Mouse (Mus musculus): Measurements from ENCODE around the gene Mthfd1l. TPM values are rescaled to one million over a fixed set of nuclear protein-coding genes. Genes with fewer than 3 reads are reported as not detected.
"Not testable (repeated sequence)": the region's sequence is repeated elsewhere in the genome, so short reads cannot be mapped to it uniquely, and the experiment has no call there.

The Mthfd1l gene
- polyA plus RNA-seq, 1 experiment from 2014 or later: 18.4 TPM

DNA sequence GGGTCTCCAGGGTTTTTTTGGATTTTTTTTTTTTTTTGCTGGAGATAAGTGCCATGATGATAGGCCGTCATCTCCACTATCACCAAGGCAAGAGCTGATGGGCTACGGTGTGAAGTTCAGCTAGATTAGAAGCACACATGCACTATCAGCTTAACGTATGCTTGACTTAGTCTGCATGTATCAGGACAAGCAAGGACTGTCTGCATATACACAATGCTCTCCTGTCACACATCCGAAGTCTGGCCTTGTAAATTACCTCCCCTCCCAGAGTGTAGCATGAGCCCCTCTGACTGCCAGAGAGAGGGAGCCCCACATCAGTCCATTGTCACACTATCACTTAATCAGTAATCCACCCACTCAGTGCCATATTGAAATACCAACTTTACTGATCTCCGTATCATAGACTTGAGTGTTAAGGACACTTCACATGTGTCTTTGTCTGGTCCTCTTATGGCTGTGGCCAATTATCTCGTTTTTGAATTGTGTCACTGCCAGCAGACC is 99.0 kb downstream of the Mthfd1l start:
- Histone ChIP-seq H3K9ac (no peak overlapping the region), H3K27me3 (no peaks in the 10 kb centered on the region), H3K4me3 (replicated peaks) (no peak overlapping the region), H3K36me3 (no peaks in the 10 kb centered on the region), H3K4me1 (0 out of 2 replicates have a peak, but pooled peaks cover 3% of the 10 kb centered on the region), H3K9me3 (replicated peaks) (no peaks in the 10 kb centered on the region), H3K27ac (no peak overlapping the region), H3K4me2 (no peak overlapping the region)
- ATAC-seq (replicated peaks; ENCODE audit: low FRiP score): no peak
- WGBS: 87% methylated on average over 6 of the region's 6 CpGs

DNA sequence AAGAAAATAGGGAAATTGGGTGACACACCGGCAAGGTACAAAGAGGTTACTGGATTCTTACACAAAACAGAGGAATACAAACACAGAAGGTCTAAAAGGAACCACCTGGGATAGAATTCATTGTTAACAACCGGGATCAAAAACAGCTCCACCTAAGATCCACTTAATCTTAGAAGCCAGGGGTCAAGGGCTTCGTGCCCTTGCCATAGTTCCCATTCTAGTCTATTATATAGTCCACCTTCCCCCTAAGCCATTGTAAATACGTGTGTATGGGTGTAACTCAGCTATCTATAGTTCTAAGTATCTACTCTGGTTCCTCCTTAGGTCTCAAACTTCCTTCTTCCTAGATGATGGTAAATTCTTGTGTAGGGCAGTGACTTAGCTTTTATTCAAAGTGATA is 99.6 kb downstream of the Mthfd1l start:
- H3K4me3 ChIP-seq (replicated peaks); H3K27me3 ChIP-seq; H3K4me2 ChIP-seq; ATAC-seq (replicated peaks; ENCODE audit: low FRiP score); H3K4me1 ChIP-seq; H3K36me3 ChIP-seq; H3K9me3 ChIP-seq (replicated peaks); H3K27ac ChIP-seq; H3K9ac ChIP-seq: not testable (repeated sequence)
- 85% methylated on average over 4 of the region's 4 CpGs for WGBS

- Histone ChIP-seq H3K36me3 (0 out of 2 replicates have a peak, but pooled peaks cover under 1% of the 10 kb centered on the region), H3K4me3 (replicated peaks) (no peak overlapping the region), H3K4me2 (no peak overlapping the region), H3K27me3 (no peaks in the 10 kb centered on the region), H3K9me3 (replicated peaks) (no peaks in the 10 kb centered on the region), H3K4me1 (peaks cover 43% of the 10 kb centered on the region), H3K9ac (no peak overlapping the region), H3K27ac (peak overlapping the region; percentile 88)
- ATAC-seq (replicated peaks; ENCODE audit: low FRiP score): no peak
- WGBS: 66% methylated on average over 9 of the region's 9 CpGs
Observed at GRCm38 (mm10) chr10:4078220-4078840, 105.4 kb downstream of the Mthfd1l start.

GRCm38 (mm10) chr10:4078979-4079630 is 106.2 kb downstream of the Mthfd1l start:
- Histone ChIP-seq H3K27me3 (no peaks in the 10 kb centered on the region), H3K4me2 (no peak overlapping the region), H3K9ac (no peak overlapping the region), H3K9me3 (replicated peaks) (no peaks in the 10 kb centered on the region), H3K36me3 (peaks cover 8% of the 10 kb centered on the region), H3K4me1 (peaks cover 43% of the 10 kb centered on the region), H3K4me3 (replicated peaks) (no peak overlapping the region), H3K27ac (peak overlapping the region; percentile 88)
- peak; percentile 63; the same call in 1 of the 2 replicates for ATAC-seq (replicated peaks; ENCODE audit: low FRiP score)
- WGBS: 36% methylated on average over 8 of the region's 8 CpGs

- H3K36me3 ChIP-seq: peaks cover 14% of the 10 kb centered on the region
- peak; percentile 52 for ATAC-seq (replicated peaks; ENCODE audit: low FRiP score)
- H3K27ac ChIP-seq: peak overlapping the region; percentile 88
- peak overlapping the region; percentile 35 for H3K4me2 ChIP-seq
- no peak overlapping the region for H3K9ac ChIP-seq
- H3K9me3 ChIP-seq (replicated peaks): no peaks in the 10 kb centered on the region
- H3K4me1 ChIP-seq: peaks cover 43% of the 10 kb centered on the region
- no peak overlapping the region for H3K4me3 ChIP-seq (replicated peaks)
- no peaks in the 10 kb centered on the region for H3K27me3 ChIP-seq
- WGBS: 53% methylated on average over 15 of the region's 15 CpGs
Observed at GRCm38 (mm10) chr10:4079643-4080244, 106.8 kb downstream of the Mthfd1l start.

DNA sequence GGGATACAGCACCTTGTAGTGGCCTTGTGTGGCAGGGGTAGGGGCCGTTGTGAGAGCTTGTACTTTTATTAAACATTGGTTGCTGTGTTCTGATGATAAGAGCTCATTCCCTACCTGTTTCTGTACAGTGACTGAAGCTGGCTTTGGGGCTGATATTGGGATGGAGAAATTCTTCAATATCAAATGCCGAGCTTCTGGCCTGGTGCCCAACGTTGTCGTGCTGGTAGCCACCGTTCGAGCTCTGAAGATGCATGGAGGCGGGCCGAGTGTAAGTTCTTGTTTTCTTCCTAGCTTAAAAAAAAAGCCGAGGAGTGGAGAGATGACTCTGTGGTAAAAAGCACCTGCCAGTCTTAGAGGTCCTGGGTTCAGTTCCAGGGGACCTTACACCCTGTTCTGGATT is 110.7 kb downstream of the Mthfd1l start:
- no peaks in the 10 kb centered on the region for H3K27me3 ChIP-seq
- no peak overlapping the region for H3K4me3 ChIP-seq (replicated peaks)
- WGBS: 91% methylated on average over 9 of the region's 9 CpGs
- no peaks in the 10 kb centered on the region for H3K9me3 ChIP-seq (replicated peaks)
- no peak for ATAC-seq (replicated peaks; ENCODE audit: low FRiP score)
- no peak overlapping the region for H3K9ac ChIP-seq
- peaks cover 25% of the 10 kb centered on the region for H3K36me3 ChIP-seq
- H3K4me2 ChIP-seq: no peak overlapping the region
- H3K4me1 ChIP-seq: peaks cover 23% of the 10 kb centered on the region
- no peak overlapping the region for H3K27ac ChIP-seq

DNA sequence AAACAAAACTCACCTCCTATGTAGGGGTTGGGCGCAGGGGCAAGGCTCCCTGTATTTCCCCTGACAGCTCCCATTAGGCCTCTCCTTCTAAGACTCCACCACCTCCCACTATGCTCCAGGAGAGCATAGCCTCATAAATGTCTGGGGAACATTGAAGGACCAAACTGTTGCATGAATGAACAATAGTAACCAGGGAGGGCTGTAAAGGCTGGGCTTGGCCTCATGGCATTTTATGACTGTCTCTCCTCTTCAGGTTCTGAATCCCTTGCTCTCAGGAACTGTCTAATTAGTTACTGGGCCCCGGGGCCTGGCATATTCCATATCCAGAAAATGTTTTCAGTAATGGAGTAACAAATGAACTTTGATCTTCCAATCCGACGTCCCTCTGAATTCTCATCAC is 112.0 kb downstream of the Mthfd1l start:
- Histone ChIP-seq H3K36me3 (peaks cover 33% of the 10 kb centered on the region), H3K4me3 (replicated peaks) (no peak overlapping the region), H3K27ac (no peak overlapping the region), H3K4me2 (no peak overlapping the region), H3K9ac (no peak overlapping the region), H3K4me1 (peaks cover 11% of the 10 kb centered on the region), H3K9me3 (replicated peaks) (no peaks in the 10 kb centered on the region), H3K27me3 (no peaks in the 10 kb centered on the region)
- ATAC-seq (replicated peaks; ENCODE audit: low FRiP score): no peak
- 65% methylated on average over 4 of the region's 4 CpGs for WGBS

DNA sequence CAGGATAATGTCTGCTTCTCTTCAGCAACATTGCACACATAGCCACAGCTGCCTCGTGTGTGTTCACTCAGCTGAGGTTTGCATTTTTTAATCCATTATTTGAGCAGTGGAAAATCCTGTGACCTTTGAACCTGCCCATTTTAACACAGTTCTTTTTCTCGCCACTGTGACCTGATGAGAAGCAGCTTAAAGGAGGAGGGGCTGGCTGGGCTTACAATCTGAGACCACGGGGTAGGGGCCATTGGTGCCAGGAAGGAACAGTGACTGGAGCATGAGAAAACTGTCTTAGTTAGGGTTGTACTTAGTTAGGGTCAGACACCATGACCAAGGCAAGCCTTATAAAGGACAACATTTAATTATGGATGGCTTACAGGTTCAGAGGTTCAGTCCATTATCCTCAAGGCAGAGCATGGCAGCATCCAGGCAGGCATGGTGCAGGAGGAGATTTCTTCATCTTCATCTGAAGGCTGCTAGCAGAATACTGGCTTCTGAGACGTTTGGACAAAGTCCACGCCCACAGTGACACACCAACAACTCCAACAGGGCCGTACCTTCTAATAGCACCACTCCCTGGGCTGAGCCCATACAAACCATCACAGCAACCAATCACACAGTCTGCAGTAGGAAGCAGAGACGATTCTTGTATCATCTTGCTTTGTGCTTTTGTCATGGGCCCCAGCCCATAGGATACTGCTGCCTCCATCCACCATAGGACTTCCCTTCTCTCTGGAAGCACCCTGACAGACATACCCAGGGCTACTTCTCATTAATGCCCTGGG is 112.6 kb downstream of the Mthfd1l start:
- Histone ChIP-seq H3K4me2 (no peak overlapping the region), H3K9me3 (replicated peaks) (no peaks in the 10 kb centered on the region), H3K4me3 (replicated peaks) (no peak overlapping the region), H3K4me1 (peaks cover 5% of the 10 kb centered on the region; the same call in 1 of the 2 replicates), H3K27me3 (no peaks in the 10 kb centered on the region), H3K27ac (no peak overlapping the region), H3K36me3 (peaks cover 37% of the 10 kb centered on the region), H3K9ac (no peak overlapping the region)
- whole genome bisulfite sequencing: 71% methylated on average over 7 of the region's 7 CpGs
- no peak for ATAC-seq (replicated peaks; ENCODE audit: low FRiP score)

- no peak for ATAC-seq (replicated peaks; ENCODE audit: low FRiP score)
- peaks cover 37% of the 10 kb centered on the region for H3K36me3 ChIP-seq
- H3K9ac ChIP-seq: no peak overlapping the region
- H3K4me1 ChIP-seq: no peaks in the 10 kb centered on the region
- H3K9me3 ChIP-seq (replicated peaks): no peaks in the 10 kb centered on the region
- H3K27me3 ChIP-seq: no peaks in the 10 kb centered on the region
- no peak overlapping the region for H3K4me3 ChIP-seq (replicated peaks)
- H3K4me2 ChIP-seq: no peak overlapping the region
- WGBS: 88% methylated on average over 3 of the region's 3 CpGs
- no peak overlapping the region for H3K27ac ChIP-seq
Observed at GRCm38 (mm10) chr10:4087563-4087962, 114.6 kb downstream of the Mthfd1l start.

DNA sequence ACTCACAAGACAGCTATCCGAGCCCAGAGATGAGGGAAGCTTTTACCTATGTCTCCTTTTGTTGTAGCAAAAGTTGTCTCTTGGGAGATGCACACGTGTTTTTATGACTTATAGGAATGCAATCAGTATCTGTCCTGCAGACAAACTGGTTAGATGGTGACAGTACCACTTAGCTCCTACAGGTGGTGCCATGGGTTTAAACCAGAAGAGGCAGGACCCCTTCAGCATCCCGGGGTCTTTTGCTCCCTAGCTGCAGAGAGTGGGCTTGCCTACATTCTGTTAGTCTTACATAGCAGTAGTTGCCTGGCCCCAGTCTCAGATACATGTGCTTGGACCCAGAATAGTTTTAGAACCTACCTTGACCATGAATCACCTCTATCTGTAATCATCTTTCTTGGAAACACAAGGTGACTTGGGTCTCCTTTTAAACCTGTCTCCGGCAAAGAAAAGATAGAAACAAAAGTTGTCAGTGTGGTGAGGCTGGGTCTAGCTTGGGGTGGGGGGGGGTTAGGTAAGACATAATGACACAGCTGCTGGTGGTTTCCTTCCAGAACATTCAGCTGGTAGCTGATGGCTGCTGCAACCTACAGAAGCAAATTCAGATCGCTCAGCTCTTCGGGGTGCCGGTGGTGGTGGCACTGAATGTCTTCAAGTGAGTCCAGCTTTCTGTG is 116.0 kb downstream of the Mthfd1l start:
- 77% methylated on average over 7 of the region's 7 CpGs for WGBS
- Histone ChIP-seq H3K9me3 (replicated peaks) (no peaks in the 10 kb centered on the region), H3K9ac (no peak overlapping the region), H3K4me3 (replicated peaks) (no peak overlapping the region), H3K27ac (no peak overlapping the region), H3K4me2 (no peak overlapping the region), H3K27me3 (no peaks in the 10 kb centered on the region), H3K4me1 (no peaks in the 10 kb centered on the region), H3K36me3 (peaks cover 37% of the 10 kb centered on the region)
- ATAC-seq (replicated peaks; ENCODE audit: low FRiP score): no peak

DNA sequence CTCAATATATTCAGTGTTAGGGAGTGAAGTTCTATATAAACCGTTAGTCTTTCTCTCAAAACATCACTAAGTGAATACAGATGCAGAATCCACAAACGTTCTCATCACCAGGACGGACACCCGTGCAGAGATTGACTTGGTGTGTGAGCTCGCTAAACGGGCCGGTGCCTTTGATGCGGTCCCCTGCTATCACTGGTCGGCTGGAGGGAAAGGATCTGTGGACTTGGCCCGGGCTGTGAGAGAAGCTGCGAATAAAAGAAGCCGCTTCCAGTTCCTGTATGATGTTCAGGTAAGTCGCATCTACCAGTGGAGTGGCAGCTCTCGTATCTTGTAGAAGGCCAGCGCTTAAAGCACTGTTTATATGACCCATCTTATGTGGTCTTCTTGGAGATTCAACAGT is 117.0 kb downstream of the Mthfd1l start:
- Histone ChIP-seq H3K4me1 (no peaks in the 10 kb centered on the region), H3K27ac (no peak overlapping the region), H3K4me2 (no peak overlapping the region), H3K9ac (no peak overlapping the region), H3K4me3 (replicated peaks) (no peak overlapping the region), H3K9me3 (replicated peaks) (no peaks in the 10 kb centered on the region), H3K27me3 (no peaks in the 10 kb centered on the region), H3K36me3 (peaks cover 31% of the 10 kb centered on the region)
- 92% methylated on average over 15 of the region's 15 CpGs for WGBS
- no peak for ATAC-seq (replicated peaks; ENCODE audit: low FRiP score)

All from kidney, embryonic 15.5 days (tissue).